Mouse (Mus musculus) spleen, adult 2 months (tissue): ENCODE results near the gene Ror2. TPM values are rescaled to one million over a fixed set of nuclear protein-coding genes. Genes with fewer than 3 reads are reported as not detected.

ENCODE experiments used
- DNase-seq, 2 experiments: peaks; one replicate each; pipeline versions ENCODE4 v3.0.0 to v3.0.0-alpha.2; 2012 to 2021; ENCODE audit warnings: low spot score in 2 of 2, low read depth in 1 of 2
- H3K27ac ChIP-seq: fragments of 200-500 bp; 2 replicates; pipeline ENCODE4 v1.5.1; 2012; ENCODE audit warnings: low read length, inconsistent platforms; ENCODE audit not compliant: insufficient read depth
- H3K27me3 ChIP-seq: fragments of 200-500 bp; 2 replicates; pipeline ENCODE4 v1.6.1; 2012; ENCODE audit warnings: mild to moderate bottlenecking, moderate library complexity, low read length, inconsistent platforms; ENCODE audit not compliant: control insufficient read depth, insufficient read depth
- H3K36me3 ChIP-seq: fragments of 200-500 bp; 2 replicates; pipeline ENCODE4 v1.6.1; 2012; ENCODE audit warnings: mild to moderate bottlenecking, low read length, inconsistent platforms; ENCODE audit not compliant: control insufficient read depth, insufficient read depth
- H3K4me1 ChIP-seq: fragments of 200-500 bp; 2 replicates; pipeline ENCODE4 v1.6.1; 2011; ENCODE audit warnings: inconsistent platforms; ENCODE audit not compliant: control insufficient read depth, insufficient read depth, insufficient read length
- H3K4me3 ChIP-seq: fragments of 200-500 bp; 2 replicates; pipeline ENCODE4 v1.5.1; 2011; ENCODE audit warnings: mild to moderate bottlenecking, inconsistent platforms; ENCODE audit not compliant: insufficient read depth, insufficient read length; ENCODE audit errors: extremely low read depth
- CTCF ChIP-seq: fragments of 200-500 bp; IDR thresholded peaks from 2 replicates; pipeline ENCODE4 v1.5.1; 2011; ENCODE audit warnings: mild to moderate bottlenecking, inconsistent platforms; ENCODE audit not compliant: insufficient read depth, insufficient read length, insufficient replicate concordance; ENCODE audit errors: extremely low read depth
- POLR2A ChIP-seq: fragments of 200-500 bp; IDR thresholded peaks from 2 replicates; pipeline ENCODE4 v1.6.1; 2011; ENCODE audit warnings: low read depth, low read length, inconsistent platforms
- WGBS: fragments of 180-500 bp; shearing (Covaris S2); methylation state at CpG from one replicate; pipeline ENCODE4 v1.1.7; 2018; 5-methylcytosine and 5-hydroxymethylcytosine counted together
- polyA plus RNA-seq: library from polyadenylated mRNA; depleted of rRNA; stranded (reverse); fragments of >200 nt; gene quantifications from 2 replicates; pipeline ENCODE4 v1.2.3, GENCODE M21; 2012

Ror2 gene
- polyA plus RNA-seq, 1 experiment = 2.3 TPM

GRCm38 (mm10) chr13:53099771-53100682 lies 185.9 kb downstream of the Ror2 start:
- H3K4me1 ChIP-seq = no peaks in the 10 kb centered on the region
- no peak overlapping the region for H3K4me3 ChIP-seq
- no peak overlapping the region for H3K27ac ChIP-seq
- 0 out of 2 replicates have a peak, but pooled peaks cover 1% of the 10 kb centered on the region for H3K27me3 ChIP-seq
- TF ChIP-seq POLR2A (no peak), CTCF (no peak)
- H3K36me3 ChIP-seq = no peaks in the 10 kb centered on the region
- no peak for DNase-seq
- 67% methylated on average over 17 of the region's 17 CpGs for WGBS

DNA sequence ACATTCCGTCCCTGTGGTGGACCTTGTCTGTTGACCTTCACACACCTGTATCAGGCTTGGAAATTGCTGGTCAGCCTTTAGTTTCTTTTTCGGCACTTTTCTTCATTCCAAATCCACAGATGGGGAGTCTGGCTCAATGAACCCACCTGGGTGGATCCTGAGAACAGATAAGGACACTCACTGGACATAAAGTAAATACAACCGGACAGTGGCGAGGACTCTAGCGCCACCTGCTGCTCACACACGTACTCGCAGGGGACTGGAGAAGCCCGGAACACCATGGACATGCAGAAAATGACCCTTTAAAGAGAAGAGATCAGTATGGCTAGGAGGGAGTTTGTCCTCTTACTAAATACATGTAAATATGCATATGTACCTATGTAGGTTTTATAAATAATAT lies 189.3 kb downstream of the Ror2 start:
- Histone ChIP-seq H3K4me1 (no peaks in the 10 kb centered on the region), H3K27me3 (0 out of 2 replicates have a peak, but pooled peaks cover 1% of the 10 kb centered on the region), H3K4me3 (no peak overlapping the region), H3K27ac (no peak overlapping the region), H3K36me3 (no peaks in the 10 kb centered on the region)
- 21% methylated on average over 8 of the region's 8 CpGs for WGBS
- peak in 1 of 2 experiments; percentile 34 for DNase-seq
- TF ChIP-seq CTCF = peak; percentile 83; the same call in 1 of the 2 replicates
- TF ChIP-seq POLR2A = no peak

DNA sequence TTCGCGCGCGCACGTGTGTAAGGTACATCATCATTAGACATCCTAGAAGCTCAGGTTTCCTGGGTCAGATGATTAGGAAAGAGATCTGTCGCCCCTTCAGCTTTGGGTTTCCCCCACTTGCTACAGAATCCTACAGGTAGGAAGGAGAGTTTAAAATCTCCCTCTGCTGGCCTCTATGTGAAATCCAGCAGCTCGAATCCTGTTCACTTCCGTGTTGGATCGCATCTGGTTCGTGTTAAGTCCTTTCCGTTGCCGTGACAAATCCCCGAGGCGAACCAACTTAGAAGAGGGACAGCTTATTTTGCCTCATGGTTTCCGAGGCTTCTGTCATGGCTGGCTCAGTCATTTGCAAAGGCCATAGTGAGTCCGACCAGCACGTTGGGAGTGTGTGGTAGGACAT lies 190.7 kb downstream of the Ror2 start:
- 81% methylated on average over 17 of the region's 17 CpGs for WGBS
- 0 out of 2 replicates have a peak, but pooled peaks cover 1% of the 10 kb centered on the region for H3K27me3 ChIP-seq
- H3K27ac ChIP-seq = no peak overlapping the region

GRCm38 (mm10) chr13:53094658-53095057 lies 191.3 kb downstream of the Ror2 start:
- 91% methylated on average over 8 of the region's 8 CpGs for WGBS
- DNase-seq = no peak
- Histone ChIP-seq H3K27me3 (0 out of 2 replicates have a peak, but pooled peaks cover 1% of the 10 kb centered on the region), H3K36me3 (no peaks in the 10 kb centered on the region), H3K4me1 (no peaks in the 10 kb centered on the region), H3K4me3 (no peak overlapping the region), H3K27ac (no peak overlapping the region)
- TF ChIP-seq CTCF (no peak), POLR2A (no peak)

More for the DNA sequence above, 190.7 kb downstream of the Ror2 start:
- DNase-seq = no peak
- no peak overlapping the region for H3K4me3 ChIP-seq
- TF ChIP-seq POLR2A (no peak), CTCF (no peak)
- H3K4me1 ChIP-seq = no peaks in the 10 kb centered on the region
- no peaks in the 10 kb centered on the region for H3K36me3 ChIP-seq

DNA sequence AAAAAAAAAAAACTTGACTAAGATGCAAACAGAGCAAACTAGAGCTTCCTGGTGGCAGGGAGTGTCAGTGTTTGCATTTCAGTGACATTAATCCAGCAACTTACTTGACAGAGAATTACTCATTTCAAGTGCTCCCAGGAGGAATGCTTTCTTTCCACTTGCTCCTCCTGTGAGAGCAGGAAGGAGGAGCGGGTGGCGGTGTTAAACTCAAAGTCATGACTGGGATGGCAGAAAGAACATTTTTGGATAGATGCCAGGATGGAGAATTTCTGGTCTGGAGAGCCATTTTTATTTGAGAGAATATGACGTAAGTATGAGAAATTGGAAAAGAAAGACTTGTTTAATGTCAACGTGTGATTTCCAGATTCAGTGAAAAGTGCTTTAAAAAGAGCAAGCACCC lies 192.5 kb downstream of the Ror2 start:
- H3K4me3 ChIP-seq = no peak overlapping the region
- H3K36me3 ChIP-seq = no peaks in the 10 kb centered on the region
- H3K27ac ChIP-seq = no peak overlapping the region
- no peaks in the 10 kb centered on the region for H3K4me1 ChIP-seq
- H3K27me3 ChIP-seq = 0 out of 2 replicates have a peak, but pooled peaks cover 1% of the 10 kb centered on the region
- WGBS = 83% methylated on average over 4 of the region's 4 CpGs
- no peak for DNase-seq
- no peak for TF ChIP-seq CTCF
- no peak for TF ChIP-seq POLR2A

DNA sequence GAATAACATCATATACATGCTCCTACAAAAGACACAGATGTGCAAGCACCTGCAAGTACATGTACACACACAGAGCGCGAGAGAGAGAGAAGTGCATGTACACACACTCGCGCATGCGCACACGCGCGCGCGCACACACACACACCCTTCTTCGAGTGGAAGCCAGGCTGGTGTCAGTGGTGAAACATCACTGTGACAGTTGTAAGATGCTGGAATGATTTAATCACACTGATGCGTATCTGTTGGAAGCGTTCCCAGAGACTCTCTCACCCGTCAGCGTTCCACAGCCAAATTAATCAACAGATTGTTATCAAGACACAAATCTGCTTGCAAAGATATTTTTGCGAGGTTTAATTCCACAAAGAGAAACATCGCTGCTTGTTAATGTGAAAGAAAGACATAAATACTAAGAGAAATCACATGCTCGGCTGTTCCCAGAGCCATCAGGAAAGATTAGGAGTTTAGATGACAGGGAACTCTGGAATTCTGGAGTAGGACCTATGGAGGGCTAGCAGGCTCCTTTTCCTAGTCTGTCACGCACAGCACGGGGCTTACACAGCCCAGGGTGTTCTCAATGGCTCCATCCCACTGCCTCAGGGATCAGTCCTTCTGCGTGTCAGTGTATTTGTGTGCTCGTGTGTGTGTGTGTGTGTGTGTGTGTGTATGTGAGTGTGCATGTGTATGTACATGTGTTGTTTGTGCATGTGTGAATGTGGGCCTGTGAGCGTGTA lies 199.2 kb downstream of the Ror2 start:
- Histone ChIP-seq H3K27ac (no peak overlapping the region), H3K4me3 (no peak overlapping the region), H3K27me3 (no peaks in the 10 kb centered on the region), H3K4me1 (no peaks in the 10 kb centered on the region), H3K36me3 (no peaks in the 10 kb centered on the region)
- WGBS = 90% methylated on average over 23 of the region's 23 CpGs
- TF ChIP-seq CTCF (no peak), POLR2A (no peak)
- no peak for DNase-seq

DNA sequence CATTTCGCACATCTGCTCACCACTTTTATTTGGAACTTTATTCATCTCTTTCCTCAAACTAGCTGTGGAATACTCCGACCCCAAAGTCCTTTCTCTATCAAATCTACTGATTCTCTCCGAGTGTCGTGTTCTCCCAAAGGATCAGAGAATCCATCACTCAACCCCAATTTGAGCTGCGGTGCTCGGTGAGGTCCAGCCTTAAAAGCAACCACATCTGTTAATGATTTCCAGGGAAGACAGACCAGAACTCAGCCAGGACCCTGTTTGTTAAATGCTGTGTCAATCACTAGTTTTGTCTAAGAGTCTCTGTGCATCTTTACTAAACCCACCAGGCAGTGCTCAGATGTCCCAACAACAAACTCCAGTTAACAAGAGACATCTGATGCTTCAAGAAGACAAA lies 204.1 kb downstream of the Ror2 start:
- H3K36me3 ChIP-seq = no peaks in the 10 kb centered on the region
- WGBS = 92% methylated on average over 6 of the region's 6 CpGs
- H3K27ac ChIP-seq = no peak overlapping the region
- TF ChIP-seq CTCF (no peak), POLR2A (no peak)
- no peaks in the 10 kb centered on the region for H3K4me1 ChIP-seq
- DNase-seq = no peak
- H3K27me3 ChIP-seq = no peaks in the 10 kb centered on the region
- H3K4me3 ChIP-seq = no peak overlapping the region
